Mouse (Mus musculus): ENCODE results near the gene Klhdc7a.
"Not testable (repeated sequence)": the region's sequence is repeated elsewhere in the genome, so short reads cannot be mapped to it uniquely, and the experiment has no call there.

Klhdc7a gene

GRCm38 (mm10) chr4:139967922-139968321 is at the start of gene Klhdc7a:
TSS of gene Klhdc7a (minus strand) at chr4:139968026.
- no peak for DNase-seq (ENCODE audit: low spot score in 2 of 2)

- DNase-seq (ENCODE audit: low spot score in 2 of 2), result no peak
Measured at GRCm38 (mm10) chr4:140015916-140016315, 48.1 kb upstream of the Klhdc7a start.

DNA sequence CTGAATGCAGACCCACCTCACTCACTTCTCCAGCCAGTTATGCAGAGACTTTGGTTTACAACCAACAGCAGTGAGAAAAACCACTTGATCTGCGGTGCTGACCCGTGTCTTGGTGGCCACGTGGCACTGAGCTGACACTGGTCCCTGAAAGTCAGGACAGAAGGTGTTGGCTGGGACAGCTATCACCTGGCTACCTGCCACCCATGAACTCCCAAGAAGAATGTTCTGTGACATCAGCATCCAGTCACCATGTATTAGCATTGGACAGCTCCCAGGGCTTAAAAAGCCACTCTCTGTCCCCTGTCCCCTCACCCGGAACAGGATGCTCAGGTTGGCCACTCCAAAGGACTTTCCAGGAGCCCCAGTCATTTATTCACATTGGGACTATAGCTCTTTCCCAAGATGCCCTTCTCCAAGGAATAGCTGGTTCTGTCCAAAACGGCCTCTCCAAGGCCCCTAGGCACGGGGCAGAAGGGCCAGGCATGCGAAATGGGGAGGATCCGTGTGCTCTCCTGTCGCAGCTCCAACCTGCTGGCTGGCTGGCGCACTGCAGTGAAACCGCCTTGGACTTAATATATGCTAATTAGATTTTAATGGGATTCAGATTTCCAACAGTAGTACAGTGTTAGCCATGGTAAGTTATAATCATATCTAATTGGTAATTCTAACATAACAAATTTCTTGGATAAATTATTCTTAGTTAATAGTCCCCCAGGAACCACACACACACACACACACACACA is 43.1 kb upstream of the Klhdc7a start:
- no peak for DNase-seq (ENCODE audit: low spot score in 2 of 2)

DNA sequence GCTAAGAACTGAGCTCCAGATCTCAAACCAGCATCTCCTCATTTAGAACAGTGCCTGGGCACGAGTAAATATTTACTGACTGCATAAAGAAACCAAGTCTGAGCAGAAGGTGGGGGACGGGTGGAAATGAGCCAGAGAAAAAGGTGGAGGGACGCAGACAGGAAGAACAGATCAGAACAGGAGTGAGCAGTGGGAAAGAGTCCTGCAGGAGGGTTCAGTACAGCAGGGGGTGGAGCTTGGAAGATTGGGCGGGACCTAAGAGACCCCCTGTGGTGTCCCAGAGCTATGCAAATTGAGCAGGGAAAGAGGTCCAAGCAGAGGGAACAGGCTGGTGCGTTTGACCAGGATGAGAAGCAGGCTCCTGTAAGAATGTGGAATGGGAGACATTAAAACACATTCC is 37.1 kb upstream of the Klhdc7a start:
- DNase-seq (ENCODE audit: low spot score in 2 of 2), result no peak

- DNase-seq (ENCODE audit: low spot score in 2 of 2), result no peak
Measured at GRCm38 (mm10) chr4:140004170-140004569, 36.3 kb upstream of the Klhdc7a start.

DNA sequence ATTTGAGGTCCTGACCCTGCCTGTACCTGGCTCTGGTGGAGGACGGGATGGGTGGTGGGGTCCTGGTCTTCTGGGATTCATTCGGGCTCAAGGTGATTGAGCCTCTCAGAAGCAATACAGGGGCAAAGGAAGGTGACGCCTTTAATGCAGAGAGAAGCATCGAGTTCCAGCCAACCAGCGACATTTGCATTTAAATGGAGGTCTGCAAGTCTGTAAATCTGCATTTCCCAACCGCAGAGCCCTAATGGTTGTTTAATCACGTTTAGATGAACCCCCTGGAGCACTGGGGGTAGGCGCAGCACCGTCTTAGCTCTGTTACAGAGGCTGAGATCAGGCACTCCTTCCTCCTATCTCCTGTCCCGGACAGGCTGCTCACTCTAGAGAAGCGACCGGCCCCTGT is 34.2 kb upstream of the Klhdc7a start:
- no peak for DNase-seq (ENCODE audit: low spot score in 2 of 2)

- DNase-seq (ENCODE audit: low spot score in 2 of 2), result no peak
Measured at GRCm38 (mm10) chr4:140000911-140001310, 33.1 kb upstream of the Klhdc7a start.

DNA sequence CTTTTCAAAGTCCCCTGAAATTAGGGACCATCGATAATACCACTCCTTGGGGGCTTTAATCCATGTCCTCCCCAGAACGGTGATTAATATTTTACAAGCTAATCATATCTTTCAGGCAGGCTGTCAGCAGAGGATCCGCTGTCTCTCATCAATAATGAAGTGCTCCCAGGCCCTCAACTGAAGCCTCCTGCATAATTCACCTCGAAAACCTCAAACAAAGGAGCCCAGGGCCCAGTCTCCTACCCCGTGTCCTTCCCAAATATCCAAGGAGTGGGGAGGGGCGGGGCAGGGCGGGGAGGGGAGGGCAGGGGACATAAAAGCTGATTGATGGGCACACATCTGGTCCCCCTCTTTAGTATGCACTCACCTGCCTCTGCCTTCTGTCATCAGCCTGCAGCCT is 31.2 kb upstream of the Klhdc7a start:
- DNase-seq (ENCODE audit: low spot score in 2 of 2), result no peak

DNA sequence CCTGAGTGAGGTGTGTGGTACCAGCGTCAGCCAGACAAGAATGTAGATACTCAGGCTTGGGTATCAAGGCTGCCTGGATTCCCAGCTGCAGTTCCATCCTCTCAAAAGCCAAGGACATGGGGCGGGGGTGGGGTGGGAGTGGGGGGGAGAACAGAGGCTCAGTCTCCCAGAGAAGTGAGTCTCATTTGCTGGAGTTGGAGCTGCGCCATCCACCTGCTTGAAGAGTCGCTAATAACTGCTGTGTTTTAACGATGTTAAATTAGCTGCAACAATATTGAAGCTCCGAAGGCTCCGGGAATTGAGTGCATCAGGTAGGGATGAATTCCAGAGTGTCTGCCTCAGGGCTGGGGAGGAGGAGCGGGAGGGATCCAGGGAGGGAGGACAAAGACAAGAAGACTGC is 27.8 kb upstream of the Klhdc7a start:
- DNase-seq (ENCODE audit: low spot score in 2 of 2), result no peak

DNA sequence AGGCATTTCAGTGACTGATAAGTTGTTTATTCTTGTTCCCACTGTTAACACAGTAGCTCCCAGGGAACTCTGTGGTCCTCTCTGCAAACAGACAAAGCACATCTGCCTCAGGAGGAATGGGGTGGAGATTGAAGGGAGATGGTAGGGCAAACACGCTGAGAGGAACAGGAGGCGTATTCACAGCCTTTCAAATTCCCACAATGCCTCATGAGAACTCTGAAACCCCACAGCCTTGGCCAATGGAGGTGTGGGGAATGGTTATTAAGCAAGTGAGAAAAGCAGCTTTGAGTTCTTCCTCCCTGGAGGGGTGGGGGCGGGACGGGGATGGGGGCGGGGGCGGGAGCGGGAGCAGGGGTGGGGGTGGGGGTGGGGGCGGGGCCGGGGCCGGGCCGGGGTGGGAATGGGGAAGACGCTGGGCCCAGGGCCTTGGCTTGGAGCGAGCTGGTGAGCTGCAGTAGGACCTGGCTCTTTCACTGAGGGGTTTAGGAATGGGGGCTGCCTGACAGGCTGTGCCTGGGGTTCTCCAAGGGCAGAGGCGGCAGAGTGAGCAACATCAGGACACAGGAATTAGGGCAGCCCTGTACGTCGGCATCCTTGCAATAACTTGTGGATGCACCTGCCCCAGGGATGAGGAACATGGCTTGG is 25.4 kb upstream of the Klhdc7a start:
- DNase-seq (ENCODE audit: low spot score in 2 of 2), result no peak

DNA sequence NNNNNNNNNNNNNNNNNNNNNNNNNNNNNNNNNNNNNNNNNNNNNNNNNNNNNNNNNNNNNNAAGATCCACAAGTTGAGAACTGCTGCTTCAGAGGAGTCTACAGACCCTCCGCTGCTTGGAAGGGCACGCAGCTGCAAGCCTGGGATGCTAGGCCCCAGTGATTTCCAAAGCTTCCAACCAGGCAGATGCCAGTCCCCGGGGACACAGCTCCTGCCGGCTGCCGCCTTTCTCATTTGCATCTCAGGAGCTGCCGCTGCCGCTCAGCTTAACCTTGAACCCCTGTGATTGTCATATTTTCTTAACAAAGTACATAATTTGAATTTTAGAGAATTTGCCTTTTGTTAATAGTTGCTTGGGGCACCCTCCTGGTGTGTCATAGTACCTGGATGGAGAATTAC is 19.1 kb upstream of the Klhdc7a start:
- DNase-seq (ENCODE audit: low spot score in 2 of 2), result no peak

GRCm38 (mm10) chr4:139978716-139979115 is 10.9 kb upstream of the Klhdc7a start:
- DNase-seq (ENCODE audit: low spot score in 2 of 2), result no peak

DNA sequence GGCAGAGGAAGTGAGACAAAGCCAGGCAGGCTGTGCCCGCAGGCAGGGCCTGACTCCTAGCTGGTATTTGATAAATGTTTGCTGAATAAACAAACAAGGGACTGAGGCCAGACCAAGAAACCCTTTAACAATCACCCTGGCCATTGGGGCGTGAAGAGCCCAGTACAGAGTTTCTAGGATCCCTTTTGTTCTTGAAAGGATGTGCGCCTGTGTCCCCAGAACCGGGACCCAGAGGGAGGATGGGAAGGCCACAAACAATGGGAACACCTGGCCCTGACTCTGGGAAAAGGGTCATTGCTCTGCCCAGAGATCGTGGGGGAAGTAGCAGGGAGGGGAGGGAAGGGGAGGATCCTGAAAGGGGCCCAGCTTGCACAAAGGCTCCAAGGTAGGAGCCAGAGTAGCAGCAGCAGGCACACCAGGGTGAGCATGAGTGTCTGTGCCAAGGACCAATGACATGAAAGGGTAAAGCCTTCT is 9.5 kb upstream of the Klhdc7a start:
- DNase-seq (ENCODE audit: low spot score in 2 of 2), result no peak

DNA sequence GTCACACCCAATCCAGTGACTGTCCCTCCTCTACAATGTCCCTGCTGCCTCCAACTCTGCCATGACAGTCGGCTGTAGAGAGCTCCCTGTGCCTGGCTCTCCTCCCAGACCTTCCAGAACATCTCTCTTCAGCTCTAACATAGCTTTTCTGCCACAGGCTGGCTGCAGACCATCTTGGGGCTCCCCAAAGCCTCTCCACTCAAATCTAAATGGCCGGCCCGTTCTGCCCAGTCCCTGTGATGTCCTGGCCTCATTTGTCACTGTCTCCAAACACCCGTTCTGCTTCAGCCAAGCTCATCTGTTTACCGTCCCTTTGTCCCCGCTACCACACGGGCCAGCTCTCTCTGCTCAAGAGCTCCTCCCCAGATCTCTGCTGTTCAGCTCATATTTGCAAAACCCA is 6.7 kb upstream of the Klhdc7a start:
- DNase-seq (ENCODE audit: low spot score in 2 of 2), result no peak

- no peak for DNase-seq (ENCODE audit: low spot score in 2 of 2)
Measured at GRCm38 (mm10) chr4:139967475-139967891, 343 bp downstream of the Klhdc7a start.

DNA sequence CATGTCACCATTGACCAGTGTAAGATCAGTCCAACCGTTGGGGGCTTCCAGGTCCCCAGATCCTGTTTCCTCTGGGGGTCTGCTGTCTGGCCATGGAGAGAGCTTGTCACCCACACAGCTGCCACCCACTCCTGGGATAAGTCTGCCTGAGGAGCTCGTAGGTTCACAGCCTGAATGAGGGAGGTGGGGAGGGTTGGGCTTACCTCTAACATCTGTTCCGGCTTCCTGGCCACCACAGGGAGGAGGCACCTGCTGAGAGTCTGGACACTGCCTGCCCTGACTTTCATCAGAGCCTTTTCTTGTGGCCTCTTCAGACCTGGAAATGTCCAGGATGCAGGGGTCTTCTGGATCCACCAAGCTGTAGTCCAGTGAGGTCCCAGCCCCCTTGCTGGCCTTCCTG is 845 bp downstream of the Klhdc7a start:
- DNase-seq (ENCODE audit: low spot score in 2 of 2), result no peak

- DNase-seq (ENCODE audit: low spot score in 2 of 2), result no peak
Measured at GRCm38 (mm10) chr4:139965596-139966185, 2.1 kb downstream of the Klhdc7a start.

DNA sequence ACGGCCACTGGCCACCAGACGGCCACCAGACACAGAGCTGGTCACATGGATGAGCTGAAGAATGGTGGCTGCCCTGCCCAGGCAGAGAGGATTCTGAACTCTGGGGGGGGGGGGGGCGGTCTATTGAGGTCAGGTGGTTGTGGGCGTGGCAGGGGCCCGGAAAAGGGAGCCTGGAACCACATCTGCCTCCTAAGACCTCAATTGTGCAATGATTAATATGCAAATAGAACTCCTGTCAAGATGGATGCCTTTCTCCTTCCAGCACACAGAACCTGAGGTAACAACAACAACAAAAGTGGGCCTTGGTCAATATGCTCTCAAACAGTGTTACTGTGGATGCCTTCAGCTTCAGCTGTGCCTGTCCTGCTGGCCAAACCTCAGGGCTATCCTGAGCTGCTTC is 3.4 kb downstream of the Klhdc7a start:
- no peak for DNase-seq (ENCODE audit: low spot score in 2 of 2)

DNA sequence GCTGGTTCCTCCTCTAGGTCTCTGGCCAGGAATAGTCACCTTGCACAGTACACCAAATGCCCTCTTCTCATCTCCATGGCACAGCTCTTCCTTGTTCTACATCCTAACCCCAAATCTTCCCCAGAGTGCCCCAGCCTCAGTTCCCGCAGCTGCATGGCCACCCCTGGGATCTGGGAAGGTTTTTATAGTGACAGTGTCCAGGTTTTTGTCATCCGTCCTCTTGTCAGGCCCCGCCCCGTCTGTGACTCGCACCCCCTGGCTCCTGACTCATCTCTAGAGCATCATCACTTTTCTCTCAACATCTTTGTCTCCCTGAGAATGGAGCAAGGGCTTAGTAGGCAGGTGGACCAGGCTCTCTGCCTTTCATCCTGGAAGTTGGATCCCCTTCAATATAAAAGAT is 3.9 kb downstream of the Klhdc7a start:
- DNase-seq (ENCODE audit: low spot score in 2 of 2), result no peak

DNA sequence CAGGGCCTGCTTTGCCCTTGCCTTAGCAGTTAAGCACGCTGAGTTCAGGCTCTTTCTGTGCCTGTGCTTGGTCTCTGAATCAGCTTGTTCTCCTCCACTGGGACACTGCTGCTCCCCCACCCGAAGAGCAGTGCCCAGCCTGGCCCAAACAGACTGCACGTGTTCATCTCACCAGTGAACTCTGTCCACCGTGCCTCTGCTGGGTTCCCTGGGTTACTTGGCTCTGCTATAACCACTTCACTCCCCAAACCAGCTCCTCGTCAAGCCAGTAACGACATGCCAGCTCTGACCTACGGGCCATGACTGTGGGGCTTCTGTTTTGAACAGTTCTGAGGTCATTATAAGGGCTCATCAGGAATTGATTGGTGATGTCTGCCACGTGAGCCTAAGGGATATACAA is 4.8 kb downstream of the Klhdc7a start:
- DNase-seq (ENCODE audit: low spot score in 2 of 2), result no peak

GRCm38 (mm10) chr4:139961816-139962215 is 6.0 kb downstream of the Klhdc7a start:
- DNase-seq (ENCODE audit: low spot score in 2 of 2), result no peak

- not testable (repeated sequence) for DNase-seq (ENCODE audit: low spot score in 2 of 2)
Measured at GRCm38 (mm10) chr4:139961329-139961728, 6.5 kb downstream of the Klhdc7a start.

DNA sequence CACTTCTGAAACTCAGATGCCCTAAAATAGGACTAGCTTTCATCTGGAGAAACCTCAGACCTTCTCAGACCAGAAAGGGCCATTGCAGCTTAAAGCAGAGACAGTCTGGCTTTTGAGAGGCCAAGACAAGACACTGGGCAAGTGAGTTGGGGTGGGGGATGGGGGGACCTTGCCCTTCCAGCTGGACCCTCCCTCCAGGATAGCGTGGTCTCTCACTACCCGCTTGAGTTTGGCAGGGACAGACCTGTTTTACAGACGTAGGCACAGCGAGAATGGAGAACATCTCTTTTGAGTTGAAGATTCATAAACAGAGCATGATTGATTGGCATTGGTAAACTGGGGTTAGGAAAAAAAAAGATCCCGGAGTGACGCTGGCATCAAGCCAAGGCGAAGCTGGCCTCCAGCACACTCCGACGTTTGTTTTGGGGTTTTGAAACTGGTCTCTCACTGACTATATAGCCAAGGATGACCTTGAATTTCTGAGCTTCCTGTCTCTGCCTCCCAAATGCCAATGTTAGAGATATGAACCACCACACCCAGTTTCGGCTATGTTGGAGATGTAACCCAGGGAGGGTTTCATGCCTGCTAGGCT is 7.0 kb downstream of the Klhdc7a start:
- DNase-seq (ENCODE audit: low spot score in 2 of 2), result no peak
